Mouse (Mus musculus): ENCODE measurements around the gene Dctn3. TPM values are rescaled to one million over a fixed set of nuclear protein-coding genes. Genes with fewer than 3 reads are reported as not detected.
A peak's percentile ranks its signal among the peaks of the same experiment; 100 is the strongest.

Dctn3 gene
- polyA plus RNA-seq, 1 experiment from 2014 or later = 143 TPM

DNA sequence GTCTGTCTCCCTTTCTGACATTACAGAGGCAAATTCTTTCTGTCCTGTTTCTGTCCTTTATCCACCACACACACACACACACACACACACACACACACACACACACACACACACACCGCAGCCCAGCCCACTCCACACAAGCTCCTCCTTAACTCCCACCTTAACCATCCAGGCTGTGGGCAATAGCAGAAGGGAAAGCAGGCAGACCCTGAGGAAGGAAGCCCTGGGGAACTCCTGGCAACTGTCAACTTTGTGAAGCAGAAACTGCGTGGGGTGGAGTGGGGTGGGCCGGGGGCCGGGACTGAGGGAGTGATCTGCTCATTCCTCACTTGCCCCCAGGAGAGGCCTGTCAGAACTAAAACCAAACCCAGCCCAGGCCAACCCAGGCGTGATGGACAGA lies 51.5 kb downstream of the Dctn3 start:
- Histone ChIP-seq H3K9me3 (ENCODE audit: control insufficient read depth, low read length) (no peaks in the 10 kb centered on the region), H3K4me3 (ENCODE audit: low read length) (no peak overlapping the region), H3K27me3 (replicated peaks; ENCODE audit: control insufficient read depth, insufficient read depth, low read length) (0 out of 2 replicates have a peak, but pooled peaks cover 9% of the 10 kb centered on the region), H3K36me3 (ENCODE audit: control insufficient read depth, insufficient read depth, low read length) (no peaks in the 10 kb centered on the region), H3K9ac (ENCODE audit: low read depth, low read length) (no peak overlapping the region), H3K4me1 (ENCODE audit: control insufficient read depth, insufficient read depth, low read length) (peaks cover 13% of the 10 kb centered on the region), H3K4me2 (ENCODE audit: low read depth, low read length) (no peak overlapping the region), H3K27ac (ENCODE audit: low read length) (no peak overlapping the region)
- 40% methylated on average over 5 of the region's 5 CpGs for WGBS
- ATAC-seq = no peak

DNA sequence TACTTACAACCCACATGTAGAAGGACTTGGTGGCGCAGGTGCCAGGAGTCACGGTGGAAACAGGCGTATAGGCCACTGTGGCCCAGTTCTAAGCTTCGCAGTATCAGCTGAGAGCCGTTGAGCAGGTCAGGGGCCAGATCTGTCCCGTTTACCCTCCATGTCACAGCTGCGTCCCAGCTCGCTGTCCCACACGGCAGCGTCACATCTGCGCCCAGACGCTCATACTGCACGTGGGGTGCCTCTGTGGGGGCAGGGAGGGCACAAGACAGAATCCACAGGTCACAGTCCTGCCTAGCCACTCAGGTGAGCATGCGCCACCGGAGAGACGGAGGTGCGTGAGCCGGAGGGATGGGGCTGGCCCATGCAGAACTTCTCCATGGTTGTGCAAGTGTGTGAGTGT lies 52.1 kb downstream of the Dctn3 start:
- Histone ChIP-seq H3K4me2 (ENCODE audit: low read depth, low read length) (no peak overlapping the region), H3K9me3 (ENCODE audit: control insufficient read depth, low read length) (no peaks in the 10 kb centered on the region), H3K4me1 (ENCODE audit: control insufficient read depth, insufficient read depth, low read length) (peaks cover 9% of the 10 kb centered on the region), H3K27ac (ENCODE audit: low read length) (no peak overlapping the region), H3K27me3 (replicated peaks; ENCODE audit: control insufficient read depth, insufficient read depth, low read length) (0 out of 2 replicates have a peak, but pooled peaks cover 9% of the 10 kb centered on the region), H3K9ac (ENCODE audit: low read depth, low read length) (no peak overlapping the region), H3K4me3 (ENCODE audit: low read length) (no peak overlapping the region), H3K36me3 (ENCODE audit: control insufficient read depth, insufficient read depth, low read length) (no peaks in the 10 kb centered on the region)
- 82% methylated on average over 18 of the region's 18 CpGs for WGBS
- no peak for ATAC-seq

DNA sequence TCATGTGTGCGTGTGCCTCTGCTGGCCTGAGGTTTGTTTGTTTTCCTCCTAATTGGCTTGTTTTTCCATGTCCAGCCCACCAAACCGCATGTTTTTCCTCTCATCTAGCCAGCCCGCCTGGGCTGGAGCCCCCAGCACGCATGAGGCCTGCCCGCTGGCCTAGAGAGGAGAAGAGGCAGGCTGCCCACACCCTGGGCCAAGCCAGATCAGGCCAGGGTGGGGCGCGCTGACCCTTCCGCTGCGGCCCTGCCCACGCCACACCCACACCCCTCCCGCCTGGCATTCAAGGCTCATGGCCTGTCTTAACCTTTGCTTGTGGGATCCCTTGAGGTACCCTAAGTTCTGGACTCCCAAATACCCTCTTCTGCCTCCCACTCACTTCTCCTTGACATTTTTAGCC lies 56.3 kb downstream of the Dctn3 start:
- 0 out of 2 replicates have a peak, but pooled peaks cover 5% of the 10 kb centered on the region for H3K27me3 ChIP-seq (replicated peaks; ENCODE audit: control insufficient read depth, insufficient read depth, low read length)
- no peak for ATAC-seq
- H3K4me2 ChIP-seq (ENCODE audit: low read depth, low read length) = no peak overlapping the region
- H3K9me3 ChIP-seq (ENCODE audit: control insufficient read depth, low read length) = no peaks in the 10 kb centered on the region
- no peak overlapping the region for H3K27ac ChIP-seq (ENCODE audit: low read length)
- H3K4me3 ChIP-seq (ENCODE audit: low read length) = no peak overlapping the region
- H3K4me1 ChIP-seq (ENCODE audit: control insufficient read depth, insufficient read depth, low read length) = peaks cover 10% of the 10 kb centered on the region
- no peak overlapping the region for H3K9ac ChIP-seq (ENCODE audit: low read depth, low read length)
- no peaks in the 10 kb centered on the region for H3K36me3 ChIP-seq (ENCODE audit: control insufficient read depth, insufficient read depth, low read length)
- WGBS = 85% methylated on average over 11 of the region's 11 CpGs

DNA sequence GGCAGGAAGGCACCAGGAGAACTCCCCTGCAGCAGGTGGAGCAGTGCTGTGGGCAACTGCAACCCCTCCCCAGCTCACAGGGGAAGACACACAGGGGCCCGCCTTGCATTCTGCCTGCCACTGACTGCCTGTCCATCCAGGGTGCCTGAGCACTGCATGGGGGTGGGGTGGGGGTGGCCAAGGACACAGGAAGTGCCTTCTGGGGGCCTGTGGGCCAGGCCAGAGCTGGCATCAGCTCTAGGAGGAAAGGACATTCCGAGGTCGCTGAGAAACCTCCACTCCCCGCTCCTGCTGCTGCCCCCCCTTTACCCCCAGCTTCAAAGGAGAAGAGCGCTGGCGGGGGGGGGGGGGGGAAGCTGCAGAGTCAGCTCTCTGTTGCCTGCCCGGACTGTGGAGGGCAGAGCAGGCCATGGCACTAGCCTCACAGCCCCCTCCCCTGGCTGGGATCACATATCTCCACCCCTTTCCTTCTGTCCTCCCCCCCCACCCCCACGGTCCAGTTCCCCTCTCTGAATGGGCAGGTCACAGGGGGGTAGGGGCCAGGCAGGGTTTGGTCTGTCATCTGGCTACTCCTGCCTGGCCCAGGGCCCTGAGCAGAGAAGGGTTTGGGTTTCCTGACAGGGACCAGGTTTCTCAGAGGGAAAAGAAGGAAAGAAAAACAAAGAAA lies 57.8 kb downstream of the Dctn3 start:
- Histone ChIP-seq H3K4me1 (ENCODE audit: control insufficient read depth, insufficient read depth, low read length) (peaks cover 18% of the 10 kb centered on the region), H3K27ac (ENCODE audit: low read length) (no peak overlapping the region), H3K27me3 (replicated peaks; ENCODE audit: control insufficient read depth, insufficient read depth, low read length) (0 out of 2 replicates have a peak, but pooled peaks cover 3% of the 10 kb centered on the region), H3K4me3 (ENCODE audit: low read length) (no peak overlapping the region), H3K4me2 (ENCODE audit: low read depth, low read length) (no peak overlapping the region), H3K9ac (ENCODE audit: low read depth, low read length) (0 out of 2 replicates have a peak overlapping the region, but pooled peaks have one; percentile 11), H3K36me3 (ENCODE audit: control insufficient read depth, insufficient read depth, low read length) (no peaks in the 10 kb centered on the region), H3K9me3 (ENCODE audit: control insufficient read depth, low read length) (no peaks in the 10 kb centered on the region)
- 6% methylated on average over 5 of the region's 8 CpGs for WGBS
- ATAC-seq = 0 out of 2 replicates have a peak, but pooled peaks have one; percentile 32

Other genes with a start within 250 kb of the Dctn3 start
- 12.7 and 15.3 TPM in 2 replicates for gene AI464131, start 220.1 kb downstream of the Dctn3 start, polyA plus RNA-seq (2015; fragmentation: Nextera tagmentation; extraction: Ambion mirVana)
- gene 1110017D15Rik, start 205.8 kb downstream of the Dctn3 start, polyA plus RNA-seq (2015; fragmentation: Nextera tagmentation; extraction: Ambion mirVana) = 0.21 TPM in 1 of 2 replicates, not detected in the other
- gene Fam219a, start 153.6 kb downstream of the Dctn3 start, polyA plus RNA-seq (2015; fragmentation: Nextera tagmentation; extraction: Ambion mirVana) = 2.4 and 2.9 TPM in 2 replicates
- gene Dnaic1, start 153.4 kb downstream of the Dctn3 start, polyA plus RNA-seq (2015; fragmentation: Nextera tagmentation; extraction: Ambion mirVana) = 3.5 and 4.2 TPM in 2 replicates
- 7.6 and 8.7 TPM in 2 replicates for gene Enho, start 82.8 kb downstream of the Dctn3 start, polyA plus RNA-seq (2015; fragmentation: Nextera tagmentation; extraction: Ambion mirVana)
- 5.5 and 5.6 TPM in 2 replicates for gene Cntfr, start 26.1 kb downstream of the Dctn3 start, polyA plus RNA-seq (2015; fragmentation: Nextera tagmentation; extraction: Ambion mirVana)
- 113 and 125 TPM in 2 replicates for gene Il11ra1, start 23.2 kb downstream of the Dctn3 start, polyA plus RNA-seq (2015; fragmentation: Nextera tagmentation; extraction: Ambion mirVana)
- gene Rpp25l, start 9.6 kb downstream of the Dctn3 start, polyA plus RNA-seq (2015; fragmentation: Nextera tagmentation; extraction: Ambion mirVana) = 57.5 and 64.9 TPM in 2 replicates
- not detected in 2 replicates for gene Arid3c, start 8.0 kb upstream of the Dctn3 start, polyA plus RNA-seq (2015; fragmentation: Nextera tagmentation; extraction: Ambion mirVana)
- 93.4 and 103 TPM in 2 replicates for gene Galt, start 32.1 kb upstream of the Dctn3 start, polyA plus RNA-seq (2015; fragmentation: Nextera tagmentation; extraction: Ambion mirVana)
- gene Sigmar1, start 33.0 kb upstream of the Dctn3 start, polyA plus RNA-seq (2015; fragmentation: Nextera tagmentation; extraction: Ambion mirVana) = 105 and 111 TPM in 2 replicates
- gene Ccl27a, start 51.1 kb upstream of the Dctn3 start, polyA plus RNA-seq (2015; fragmentation: Nextera tagmentation; extraction: Ambion mirVana) = 24.3 and 26.8 TPM in 2 replicates
- gene Gm21541, start 180.4 kb upstream of the Dctn3 start, polyA plus RNA-seq (2015; fragmentation: Nextera tagmentation; extraction: Ambion mirVana) = 15.1 and 26.9 TPM in 2 replicates
- 1.6 and 1.7 TPM in 2 replicates for gene Gm20878, start 218.4 kb upstream of the Dctn3 start, polyA plus RNA-seq (2015; fragmentation: Nextera tagmentation; extraction: Ambion mirVana)
- gene Fam205a4, start 242.9 kb upstream of the Dctn3 start, polyA plus RNA-seq (2015; fragmentation: Nextera tagmentation; extraction: Ambion mirVana) = 0.15 and 0.17 TPM in 2 replicates

All from intestine, embryonic 16.5 days (tissue).